Mouse (Mus musculus) ES-E14 (cell line): ENCODE measurements around the gene Vps53.

Source experiments
- CHD2 ChIP-seq: IDR thresholded peaks from 2 replicates; pipeline ENCODE4 v1.6.1; 2014; ENCODE audit warnings: mild to moderate bottlenecking, low read depth, low read length, inconsistent platforms
- HCFC1 ChIP-seq: IDR thresholded peaks from 2 replicates; pipeline ENCODE4 v1.6.1; 2012; ENCODE audit warnings: low read length, inconsistent platforms, borderline replicate concordance; ENCODE audit not compliant: insufficient read depth
- MAFK ChIP-seq: IDR thresholded peaks from 2 replicates; pipeline ENCODE4 v1.6.1; 2014; ENCODE audit warnings: mild to moderate bottlenecking, low read depth, low read length, inconsistent platforms; ENCODE audit not compliant: insufficient read depth
- ZC3H11A ChIP-seq: IDR thresholded peaks from 2 replicates; pipeline ENCODE4 v1.6.1; 2012; ENCODE audit warnings: low read depth, mild to moderate bottlenecking, inconsistent platforms, low read length, borderline replicate concordance
- ZNF384 ChIP-seq: IDR thresholded peaks from 2 replicates; pipeline ENCODE4 v1.6.1; 2012; ENCODE audit warnings: low read depth, low read length, inconsistent platforms

DNA sequence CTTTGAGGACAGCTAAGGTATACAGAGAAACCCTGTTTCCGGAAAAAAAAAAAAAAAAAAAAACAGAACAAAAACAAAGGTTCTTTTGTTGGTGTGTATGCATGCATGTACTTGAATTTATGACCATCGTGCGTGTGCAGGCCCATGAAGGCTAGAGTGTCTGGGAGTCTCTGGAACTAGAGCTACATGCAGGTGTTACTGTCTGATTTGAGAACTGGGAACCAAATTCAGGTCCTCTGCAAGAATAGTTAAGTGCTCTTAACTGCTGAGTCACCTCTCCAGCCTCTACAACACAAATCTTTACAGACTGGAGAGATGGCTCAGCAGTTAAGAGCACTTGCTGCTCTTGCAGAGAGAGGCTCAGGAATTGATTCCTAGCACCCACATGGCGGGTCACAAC, 163.6 kb downstream of the Vps53 start:
- TF ChIP-seq CHD2 (no peak), HCFC1 (no peak), MAFK (peak; percentile 57; the same call in 1 of the 2 replicates), ZC3H11A (no peak), ZNF384 (no peak)
